Mouse (Mus musculus): ENCODE results near the gene 1810046K07Rik. TPM values are rescaled to one million over a fixed set of nuclear protein-coding genes. Genes with fewer than 3 reads are reported as not detected.

Gene 1810046K07Rik
- total RNA-seq (2015) (not detected in 2 replicates), total RNA-seq (2017) (not detected in 2 replicates)

- ATAC-seq (ENCODE audit: poor library complexity, severe bottlenecking): no peak
Observed at GRCm38 (mm10) chr9:51328731-51329130, at the start of gene 1810046K07Rik. Gene 1810046K07Rik, minus strand, starts transcription at chr9:51328917.

- no peak for ATAC-seq (ENCODE audit: poor library complexity, severe bottlenecking)
Observed at GRCm38 (mm10) chr9:51369560-51369959, 40.8 kb upstream of the 1810046K07Rik start.

DNA sequence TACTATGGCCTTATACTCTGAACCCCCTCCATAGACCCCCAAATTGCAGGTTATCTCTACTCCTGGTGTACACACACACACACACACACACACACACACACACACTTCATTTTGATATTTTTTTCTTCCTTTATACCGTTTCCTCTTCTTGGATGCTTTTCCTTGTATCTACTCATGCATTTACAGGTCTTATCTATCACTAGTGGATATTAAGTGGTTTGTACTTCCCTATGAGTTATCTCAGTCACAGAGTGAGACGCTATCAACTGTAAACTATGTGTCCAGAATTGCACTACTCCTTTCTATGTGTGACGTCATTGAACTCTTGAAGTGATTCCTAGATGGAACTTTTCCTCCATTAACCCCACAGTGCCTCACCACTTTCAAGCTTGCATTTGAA, 38.4 kb upstream of the 1810046K07Rik start:
- ATAC-seq (ENCODE audit: poor library complexity, severe bottlenecking): no peak

- ATAC-seq (ENCODE audit: poor library complexity, severe bottlenecking): no peak
Observed at GRCm38 (mm10) chr9:51364059-51364458, 35.3 kb upstream of the 1810046K07Rik start.

GRCm38 (mm10) chr9:51353511-51353910, 24.8 kb upstream of the 1810046K07Rik start:
- ATAC-seq (ENCODE audit: poor library complexity, severe bottlenecking): no peak

- ATAC-seq (ENCODE audit: poor library complexity, severe bottlenecking): no peak
Observed at GRCm38 (mm10) chr9:51352896-51353295, 24.2 kb upstream of the 1810046K07Rik start.

DNA sequence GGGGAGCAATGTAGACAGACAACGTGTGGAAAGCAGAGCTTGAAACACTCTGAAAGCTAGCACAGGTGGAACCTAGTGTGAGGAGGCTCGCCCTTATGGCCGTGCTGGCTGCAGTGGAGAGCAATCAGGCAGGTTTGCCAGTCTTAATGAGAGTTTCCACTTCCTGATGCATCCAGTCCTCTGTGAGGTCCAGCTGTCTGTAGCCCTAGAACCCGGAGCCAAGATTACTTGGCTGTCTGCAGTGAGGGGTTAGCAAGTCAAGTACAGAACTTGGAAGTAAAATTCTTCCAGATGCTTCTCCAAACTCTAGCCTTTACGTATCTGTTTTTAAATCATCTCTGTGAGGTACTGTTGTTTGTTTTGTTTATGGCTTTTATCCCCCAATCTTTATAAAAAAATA, 20.7 kb upstream of the 1810046K07Rik start:
- ATAC-seq (ENCODE audit: poor library complexity, severe bottlenecking): no peak

DNA sequence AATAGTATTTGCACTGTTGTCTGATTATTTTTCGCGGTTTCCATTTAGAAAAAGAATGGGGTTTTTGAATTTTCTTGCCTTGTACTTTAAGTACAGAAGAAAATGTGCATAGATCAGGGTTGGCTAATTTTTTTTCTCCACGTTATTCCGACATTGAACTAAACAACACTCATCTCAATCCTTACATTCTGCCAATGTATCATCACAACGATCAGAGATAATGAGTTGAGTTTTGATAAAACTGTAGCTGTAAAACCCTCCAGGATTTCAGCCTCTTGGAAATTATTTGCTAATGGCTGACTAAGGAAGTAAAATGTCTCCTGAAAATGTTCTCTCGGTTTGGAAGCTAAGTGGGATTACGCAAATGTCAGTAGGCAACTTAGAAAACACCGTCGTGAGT, 17.1 kb upstream of the 1810046K07Rik start:
- ATAC-seq (ENCODE audit: poor library complexity, severe bottlenecking): no peak

- ATAC-seq (ENCODE audit: poor library complexity, severe bottlenecking): no peak
Observed at GRCm38 (mm10) chr9:51335294-51336010, 6.7 kb upstream of the 1810046K07Rik start.

DNA sequence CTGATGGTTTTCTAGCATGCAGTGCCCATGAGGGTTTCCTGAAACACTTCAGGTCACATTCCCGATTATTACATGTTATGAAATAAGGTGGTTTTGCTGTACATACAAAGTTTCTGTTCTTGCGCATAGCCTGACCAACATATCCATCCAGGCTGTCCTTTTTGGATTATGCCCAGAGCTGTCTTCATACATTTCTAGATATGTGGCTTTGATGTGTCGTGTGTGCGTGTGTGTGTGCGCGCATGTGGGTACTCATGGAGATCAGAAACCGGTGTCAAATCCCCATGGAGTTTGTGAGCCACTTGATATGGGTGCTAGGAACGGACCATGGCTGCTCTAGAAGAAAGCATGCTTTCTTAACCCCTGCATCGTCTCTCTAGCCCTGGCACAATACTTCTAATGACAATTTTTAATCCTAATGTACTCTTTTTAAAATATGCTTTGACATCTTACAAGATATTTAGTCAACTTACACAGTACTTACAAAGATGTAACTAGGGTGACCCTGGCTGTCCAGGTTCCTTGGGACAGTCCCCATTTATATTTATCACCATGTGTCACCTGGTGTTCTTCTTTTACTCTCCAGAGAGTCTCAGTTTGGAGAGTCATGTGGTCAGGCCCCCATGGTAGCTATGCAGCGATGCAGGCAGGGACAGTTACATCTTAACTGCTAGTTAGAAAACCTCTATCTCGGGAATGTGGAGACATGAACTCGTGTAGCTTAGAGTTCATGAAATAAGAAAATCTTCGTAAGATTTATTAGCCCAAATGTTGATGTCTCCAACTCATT, 2.9 kb upstream of the 1810046K07Rik start:
- no peak for ATAC-seq (ENCODE audit: poor library complexity, severe bottlenecking)

DNA sequence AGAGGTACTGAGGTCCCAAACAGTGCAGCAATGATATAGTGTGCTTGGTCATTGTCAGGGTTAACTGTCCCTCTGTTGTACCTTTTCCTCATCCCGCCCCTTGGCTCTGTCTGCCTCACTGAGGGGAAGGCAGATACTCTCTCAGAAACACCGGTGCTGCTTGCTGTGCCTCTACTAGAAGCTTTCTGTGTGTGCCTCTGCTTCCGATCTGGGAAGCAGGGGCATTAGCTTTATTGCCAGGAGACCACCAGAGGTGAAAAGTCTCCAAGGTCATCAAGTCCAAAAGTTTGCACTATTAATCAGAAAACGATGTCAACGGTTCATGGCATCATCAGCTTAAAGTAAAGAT, 1.2 kb downstream of the 1810046K07Rik start:
- ATAC-seq (ENCODE audit: poor library complexity, severe bottlenecking): no peak

- ATAC-seq (ENCODE audit: poor library complexity, severe bottlenecking): no peak
Observed at GRCm38 (mm10) chr9:51326619-51327554, 1.8 kb downstream of the 1810046K07Rik start.

DNA sequence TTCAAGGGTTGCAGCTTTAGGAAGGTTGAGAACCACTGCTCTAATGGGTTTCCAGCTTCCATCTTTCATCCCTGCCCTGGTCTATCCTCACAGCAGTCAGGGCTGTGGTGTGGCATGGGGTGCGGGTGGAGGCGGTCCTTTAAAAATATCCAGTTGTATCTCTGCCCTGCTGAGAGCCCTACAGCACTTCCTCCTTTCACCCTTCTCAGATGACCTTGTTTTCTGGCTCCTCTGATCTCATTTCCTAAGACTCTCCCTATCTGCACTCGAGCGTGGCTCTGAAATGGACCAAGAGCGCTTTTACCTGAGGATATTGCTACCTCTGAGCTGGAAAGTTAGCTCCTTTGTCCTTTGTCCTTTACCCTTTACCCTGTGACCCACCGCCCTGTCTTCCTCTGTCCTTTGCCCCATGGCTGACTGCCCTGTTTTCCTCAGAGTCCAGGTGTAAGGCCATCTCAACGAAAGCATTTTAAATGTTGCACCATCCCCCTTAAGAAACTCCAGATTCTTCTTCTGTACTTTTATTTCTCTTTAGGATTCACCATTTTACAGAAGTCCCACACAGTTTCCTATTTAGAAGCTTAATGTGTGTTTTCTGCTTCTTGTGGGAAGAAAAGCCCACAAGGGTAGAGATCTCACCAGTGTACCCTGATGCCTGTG, 4.2 kb downstream of the 1810046K07Rik start:
- ATAC-seq (ENCODE audit: poor library complexity, severe bottlenecking): no peak

DNA sequence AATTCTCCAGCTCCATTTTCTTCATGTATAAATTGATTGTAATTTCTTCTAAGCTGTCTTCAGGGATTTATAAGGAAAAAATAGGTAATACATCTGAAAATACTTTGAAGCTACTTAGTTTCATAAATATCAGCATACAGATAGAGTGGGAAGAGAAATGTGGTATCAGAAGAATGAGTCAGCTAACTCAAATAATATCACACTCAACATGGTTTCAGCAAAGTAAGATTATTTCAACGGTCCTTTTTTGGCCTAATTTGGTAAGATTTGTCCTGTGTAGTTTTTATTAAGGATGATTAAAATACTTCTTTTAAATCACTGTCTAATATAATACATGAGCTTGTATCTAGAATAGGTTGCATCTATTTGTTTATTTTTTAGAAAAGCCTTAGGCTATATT, 8.6 kb downstream of the 1810046K07Rik start:
- no peak for ATAC-seq (ENCODE audit: poor library complexity, severe bottlenecking)

DNA sequence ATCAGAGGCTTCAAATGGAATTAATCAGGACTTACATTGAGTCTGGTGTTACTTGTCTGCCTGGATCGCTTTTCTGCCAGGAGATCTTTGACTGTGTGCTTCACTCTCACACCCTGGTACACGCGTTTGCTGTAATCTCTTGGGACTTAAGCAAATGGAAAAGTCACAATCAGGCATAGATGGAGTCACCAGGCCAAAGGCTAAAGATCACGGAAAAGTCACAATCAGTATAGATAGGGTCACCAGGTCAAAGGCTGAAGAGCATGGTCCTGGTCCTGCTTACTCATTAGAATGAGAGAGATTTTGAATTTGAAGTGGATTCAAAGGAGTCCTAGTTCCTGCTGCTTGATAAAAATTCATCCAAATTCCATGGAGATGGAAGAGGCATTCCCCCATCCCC, 10.5 kb downstream of the 1810046K07Rik start:
- no peak for ATAC-seq (ENCODE audit: poor library complexity, severe bottlenecking)

GRCm38 (mm10) chr9:51317322-51317721, 11.4 kb downstream of the 1810046K07Rik start:
- ATAC-seq (ENCODE audit: poor library complexity, severe bottlenecking): no peak

DNA sequence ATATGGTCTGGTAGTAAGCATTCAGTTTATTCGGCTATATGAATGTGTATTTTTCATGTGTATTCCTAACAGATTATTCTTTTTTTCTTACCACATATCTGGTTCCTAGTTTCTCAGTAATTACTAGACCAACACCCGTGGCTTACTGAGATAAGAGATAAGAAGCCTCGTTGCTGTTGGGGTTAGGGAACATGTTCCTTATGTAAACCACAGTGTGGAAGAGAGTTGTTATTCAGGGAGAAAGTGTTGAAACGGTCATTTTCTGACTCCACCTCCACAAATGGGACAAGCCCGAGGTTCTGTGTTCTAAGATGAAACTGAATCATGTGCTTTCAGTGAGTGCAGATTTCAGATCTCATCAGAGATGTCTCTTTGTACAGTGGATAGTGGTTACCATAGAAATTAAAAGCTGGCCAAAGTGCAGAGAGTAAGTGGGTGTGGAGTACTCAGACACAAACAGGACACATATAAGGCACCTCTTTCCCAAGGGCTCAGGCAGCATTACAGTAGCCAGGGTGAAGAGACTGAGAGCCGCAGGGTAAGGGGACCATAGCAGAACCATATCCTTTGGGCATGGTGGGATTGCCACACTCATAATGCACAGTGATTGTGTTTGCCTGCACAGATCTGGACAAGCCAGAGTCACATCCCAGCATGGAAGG, 13.2 kb downstream of the 1810046K07Rik start:
- ATAC-seq (ENCODE audit: poor library complexity, severe bottlenecking): no peak

DNA sequence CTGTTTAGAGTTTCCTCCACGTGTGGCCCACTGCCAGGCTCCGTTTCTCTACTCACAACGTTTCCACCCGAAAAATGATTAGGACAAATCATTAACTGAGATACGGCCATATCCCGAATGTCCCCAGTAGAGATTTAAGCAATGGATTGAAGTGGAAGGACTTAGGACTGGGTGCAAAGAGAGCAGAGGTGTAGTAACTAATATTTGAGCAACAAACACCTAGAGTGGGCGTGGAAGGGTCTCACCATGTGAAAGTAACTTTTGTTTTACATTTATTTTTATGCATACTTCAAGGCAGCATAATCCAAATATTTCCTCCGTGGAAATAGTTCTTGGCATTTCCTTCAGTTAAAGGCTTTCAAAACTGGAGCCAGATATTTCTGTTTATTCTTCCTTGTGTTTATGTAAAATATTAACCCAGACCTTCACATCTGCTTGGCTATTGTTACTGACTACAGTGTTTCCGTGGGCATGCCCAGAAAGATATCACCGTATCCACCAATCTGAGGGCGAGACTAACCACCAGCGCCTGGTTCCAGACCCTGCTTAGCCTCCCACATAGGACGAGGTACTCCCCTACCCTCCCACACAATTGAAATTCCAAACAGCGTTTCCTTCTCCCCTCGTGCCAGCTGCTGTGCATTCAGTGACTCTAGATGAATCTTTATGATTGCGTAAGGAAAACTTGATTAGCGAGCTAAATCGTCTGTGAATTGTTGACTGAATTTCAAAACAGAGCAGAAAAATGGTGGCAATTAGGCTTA, 16.0 kb downstream of the 1810046K07Rik start:
- no peak for ATAC-seq (ENCODE audit: poor library complexity, severe bottlenecking)

GRCm38 (mm10) chr9:51310515-51310914, 18.2 kb downstream of the 1810046K07Rik start:
- ATAC-seq (ENCODE audit: poor library complexity, severe bottlenecking): no peak

All from megakaryocyte, adult 5-6 weeks (primary cell).